Mouse (Mus musculus): ENCODE data around the gene Adcy3. TPM values are rescaled to one million over a fixed set of nuclear protein-coding genes. Genes with fewer than 3 reads are reported as not detected.
"Not testable (repeated sequence)": the region's sequence is repeated elsewhere in the genome, so short reads cannot be mapped to it uniquely, and the experiment has no call there.

Adcy3 gene
- polyA plus RNA-seq, 1 experiment from 2014 or later, result 14.1 TPM

DNA sequence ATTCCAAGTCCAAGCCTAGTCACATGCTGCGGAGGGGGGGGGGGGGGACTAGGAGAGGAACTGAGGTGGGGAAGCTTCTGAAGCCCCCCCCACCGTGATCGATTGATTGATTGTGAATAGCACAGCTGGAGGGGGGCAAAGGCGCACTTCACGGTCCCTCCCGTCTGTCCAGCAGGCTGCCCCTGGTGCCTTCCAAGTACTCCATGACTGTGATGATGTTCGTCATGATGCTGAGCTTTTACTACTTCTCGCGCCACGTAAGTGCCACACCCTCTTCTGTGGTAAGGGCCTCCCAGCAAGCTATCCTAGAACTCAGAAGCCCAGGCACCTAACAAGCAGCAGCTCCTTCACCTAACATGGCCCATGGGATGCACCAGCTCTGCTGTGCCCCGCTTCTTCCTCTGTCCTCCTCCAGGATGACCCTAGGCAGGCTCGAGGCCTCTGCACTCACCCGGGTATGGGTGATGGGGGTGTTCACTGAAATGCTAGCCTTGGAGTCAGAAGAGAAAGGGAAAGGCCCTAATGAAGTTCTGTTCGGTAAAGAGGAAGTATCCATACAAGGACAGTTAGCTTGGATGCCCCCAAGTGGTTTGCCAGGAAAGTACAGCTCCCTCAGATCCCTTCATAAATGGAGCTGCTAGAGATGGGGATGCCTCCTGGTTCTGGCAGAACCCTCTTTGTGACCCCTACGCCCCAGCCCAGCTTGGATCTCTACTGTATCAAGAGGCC, 75.7 kb downstream of the Adcy3 start:
- Histone ChIP-seq H3K27ac (no peak overlapping the region), H3K4me3 (no peak overlapping the region), H3K9ac (no peak overlapping the region), H3K27me3 (no peaks in the 10 kb centered on the region), H3K4me1 (no peaks in the 10 kb centered on the region), H3K9me3 (no peaks in the 10 kb centered on the region), H3K36me3 (peaks cover 91% of the 10 kb centered on the region), H3K4me2 (no peak overlapping the region)
- 81% methylated on average over 15 of the region's 15 CpGs for WGBS
- no peak for ATAC-seq (ENCODE audit: insufficient number of reproducible peaks, low FRiP score, low TSS enrichment, low read depth)

DNA sequence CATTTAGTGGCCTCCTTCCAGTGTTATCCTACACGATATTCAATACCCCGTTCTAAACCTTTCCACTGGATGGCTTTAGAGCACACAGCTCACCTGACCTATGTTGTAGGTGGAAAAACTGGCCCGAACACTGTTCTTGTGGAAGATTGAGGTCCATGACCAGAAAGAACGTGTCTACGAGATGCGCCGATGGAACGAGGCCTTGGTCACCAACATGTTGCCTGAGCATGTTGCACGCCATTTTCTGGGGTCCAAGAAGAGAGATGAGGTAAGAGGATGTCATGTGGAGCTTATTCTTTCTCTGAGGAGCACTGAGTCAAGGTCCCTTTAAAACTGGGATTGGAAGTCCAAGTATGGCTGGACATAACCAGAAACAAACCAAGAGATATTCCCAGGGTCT, 76.3 kb downstream of the Adcy3 start:
- H3K9ac ChIP-seq, result no peak overlapping the region
- WGBS, result 96% methylated on average over 9 of the region's 9 CpGs
- no peak overlapping the region for H3K4me3 ChIP-seq
- H3K4me2 ChIP-seq, result no peak overlapping the region
- H3K27ac ChIP-seq, result no peak overlapping the region
- no peaks in the 10 kb centered on the region for H3K9me3 ChIP-seq
- H3K4me1 ChIP-seq, result no peaks in the 10 kb centered on the region
- no peaks in the 10 kb centered on the region for H3K27me3 ChIP-seq
- ATAC-seq (ENCODE audit: insufficient number of reproducible peaks, low FRiP score, low TSS enrichment, low read depth), result no peak
- H3K36me3 ChIP-seq, result peaks cover 91% of the 10 kb centered on the region

DNA sequence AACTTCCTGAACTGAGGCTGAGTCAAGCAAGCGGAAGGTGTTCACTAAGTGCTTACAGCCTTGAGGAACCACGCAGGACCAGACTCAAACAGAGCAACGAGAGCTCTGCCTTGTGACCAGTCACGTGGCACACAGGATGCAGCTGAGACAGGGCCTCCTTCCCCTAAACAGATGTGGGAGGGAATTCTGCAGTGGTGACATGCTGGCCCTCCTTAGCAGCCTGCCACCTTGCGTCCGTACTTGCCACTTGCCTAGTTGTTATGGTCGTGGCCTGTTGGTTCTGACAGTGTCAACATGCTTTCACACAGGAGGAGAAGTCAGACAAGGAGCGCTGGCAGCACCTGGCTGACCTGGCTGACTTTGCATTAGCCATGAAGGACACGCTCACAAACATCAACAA, 78.3 kb downstream of the Adcy3 start:
- Histone ChIP-seq H3K9ac (no peak overlapping the region), H3K27me3 (no peaks in the 10 kb centered on the region), H3K4me1 (no peaks in the 10 kb centered on the region), H3K9me3 (no peaks in the 10 kb centered on the region), H3K27ac (no peak overlapping the region), H3K4me3 (no peak overlapping the region), H3K4me2 (no peak overlapping the region), H3K36me3 (peaks cover 95% of the 10 kb centered on the region)
- WGBS, result 85% methylated on average over 9 of the region's 9 CpGs
- ATAC-seq (ENCODE audit: insufficient number of reproducible peaks, low FRiP score, low TSS enrichment, low read depth), result no peak

DNA sequence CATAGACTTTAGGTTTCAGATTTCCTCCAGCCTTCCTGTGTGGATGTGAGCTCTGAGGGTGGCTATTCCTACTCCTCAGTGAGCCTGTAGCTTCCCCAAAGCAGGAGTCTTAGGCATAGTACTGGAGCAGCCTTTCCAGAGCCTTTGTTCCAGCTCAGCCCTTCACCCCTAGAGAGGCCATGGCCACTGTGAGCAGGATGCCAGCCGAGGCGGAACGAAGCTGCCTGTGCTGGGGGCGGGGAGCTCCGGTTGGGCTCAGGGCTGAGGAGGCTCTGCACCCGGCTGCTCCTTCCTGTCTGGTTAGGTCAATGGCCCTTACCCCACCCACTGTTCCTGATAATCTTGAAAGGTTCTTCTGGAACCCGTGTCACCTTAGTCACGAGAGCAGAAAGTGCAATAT, 80.0 kb downstream of the Adcy3 start:
- Histone ChIP-seq H3K4me2 (no peak overlapping the region), H3K4me1 (no peaks in the 10 kb centered on the region), H3K27ac (no peak overlapping the region), H3K27me3 (no peaks in the 10 kb centered on the region), H3K9ac (no peak overlapping the region), H3K9me3 (no peaks in the 10 kb centered on the region), H3K4me3 (no peak overlapping the region), H3K36me3 (peaks cover 90% of the 10 kb centered on the region)
- WGBS, result 74% methylated on average over 8 of the region's 8 CpGs
- no peak for ATAC-seq (ENCODE audit: insufficient number of reproducible peaks, low FRiP score, low TSS enrichment, low read depth)

DNA sequence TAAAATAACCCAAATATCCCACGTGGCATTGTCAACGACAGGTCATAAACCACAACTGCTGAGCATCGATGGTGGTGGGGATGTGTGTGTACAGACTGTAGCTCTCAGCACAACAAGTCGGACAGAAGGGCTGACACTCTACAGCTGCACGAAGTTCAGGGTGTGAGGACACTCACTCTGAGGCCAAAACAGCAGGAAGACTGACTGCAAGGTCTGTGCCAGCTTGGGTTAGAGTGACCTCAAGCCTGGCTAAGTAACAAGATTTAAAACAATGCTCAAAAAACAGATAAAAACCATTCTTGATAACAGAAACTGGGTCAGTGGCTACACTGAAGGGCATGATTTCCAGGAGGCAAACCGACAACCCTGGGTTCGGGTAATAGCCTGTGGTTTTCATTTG, 97.3 kb downstream of the Adcy3 start:
- peaks cover 46% of the 10 kb centered on the region for H3K36me3 ChIP-seq
- WGBS, result 88% methylated on average over 7 of the region's 7 CpGs
- peaks cover 12% of the 10 kb centered on the region for H3K4me1 ChIP-seq
- H3K9ac ChIP-seq, result no peak overlapping the region
- H3K4me3 ChIP-seq, result no peak overlapping the region
- no peak for ATAC-seq (ENCODE audit: insufficient number of reproducible peaks, low FRiP score, low TSS enrichment, low read depth)
- no peak overlapping the region for H3K4me2 ChIP-seq
- H3K27me3 ChIP-seq, result no peaks in the 10 kb centered on the region
- H3K27ac ChIP-seq, result no peak overlapping the region
- no peaks in the 10 kb centered on the region for H3K9me3 ChIP-seq

DNA sequence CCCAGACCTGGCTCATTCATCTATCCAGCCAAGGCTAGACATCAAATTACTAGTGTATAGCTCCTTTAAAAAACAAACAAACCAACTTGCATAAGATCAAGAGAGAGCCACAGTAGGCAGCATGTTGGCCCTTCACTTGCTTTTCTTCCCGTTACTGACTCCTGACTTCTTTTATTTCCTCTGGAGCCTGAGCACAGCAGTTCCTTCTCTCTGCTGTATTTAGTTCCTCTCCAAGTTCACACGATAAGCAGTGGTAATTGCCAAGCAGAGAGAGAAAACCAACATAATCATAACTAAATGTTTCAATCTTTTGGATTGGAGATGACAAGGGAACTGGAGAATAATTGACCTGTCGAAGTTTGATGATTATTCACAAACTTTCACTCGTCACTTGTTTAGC, 99.9 kb downstream of the Adcy3 start:
- peaks cover 12% of the 10 kb centered on the region for H3K4me1 ChIP-seq
- H3K4me2 ChIP-seq, result peak overlapping the region; percentile 64
- ATAC-seq (ENCODE audit: insufficient number of reproducible peaks, low FRiP score, low TSS enrichment, low read depth), result no peak
- no peaks in the 10 kb centered on the region for H3K27me3 ChIP-seq
- no peak overlapping the region for H3K27ac ChIP-seq
- peaks cover 38% of the 10 kb centered on the region for H3K36me3 ChIP-seq
- peak overlapping the region; percentile 76 for H3K4me3 ChIP-seq
- no peaks in the 10 kb centered on the region for H3K9me3 ChIP-seq
- H3K9ac ChIP-seq, result no peak overlapping the region
- 46% methylated on average over 4 of the region's 4 CpGs for WGBS

DNA sequence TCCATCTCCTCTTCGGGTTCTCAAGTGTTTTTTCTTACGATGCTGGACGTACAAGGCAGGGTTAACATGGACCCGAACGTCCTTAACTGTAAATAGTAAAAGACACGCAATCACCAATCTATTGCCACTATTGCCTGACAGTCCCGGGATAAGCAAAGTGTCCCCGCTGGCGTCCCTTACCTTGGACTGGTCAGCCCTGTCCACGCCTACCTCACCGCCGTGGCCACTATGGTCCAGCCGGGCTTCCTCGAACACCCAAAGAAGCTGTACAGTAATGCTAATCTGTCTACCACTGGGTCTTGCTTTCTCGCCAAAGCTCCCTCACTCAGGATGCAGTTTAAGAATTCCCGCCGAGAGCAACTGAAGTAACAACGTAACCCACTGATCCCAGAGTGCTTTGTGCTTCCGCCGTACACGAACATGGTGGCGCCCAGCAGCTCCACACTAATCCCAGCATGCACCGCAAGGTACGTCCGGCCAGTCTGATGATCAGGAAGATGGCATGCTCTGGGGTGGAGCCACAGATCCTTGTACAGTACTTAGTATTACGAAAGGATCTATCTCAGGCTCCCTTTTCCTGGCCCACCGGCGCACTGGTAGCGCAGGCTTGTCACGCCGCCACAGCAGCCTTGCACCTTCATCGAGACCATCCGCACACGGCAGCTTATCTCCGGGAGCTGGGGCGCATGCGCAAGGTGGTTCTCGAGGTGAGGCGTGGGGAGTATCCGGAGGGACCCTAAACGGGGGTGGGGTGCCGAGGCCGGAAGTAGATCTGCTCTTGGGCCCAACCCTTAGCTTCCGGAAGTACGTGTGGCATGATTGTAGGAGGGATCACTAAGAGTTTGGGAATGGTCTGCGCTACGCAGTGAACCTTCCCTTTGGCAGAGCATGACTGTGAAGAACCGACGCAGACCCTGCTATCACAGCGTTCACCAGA, 100.9 kb downstream of the Adcy3 start, which contains the start of the genes Ptrhd1 and Cenpo:
Ptrhd1 (plus strand) TSS at position 456 of the 937 bp plus-strand sequence.
Cenpo (minus strand) TSS at position 723 of the 937 bp plus-strand sequence.
- peaks cover 38% of the 10 kb centered on the region for H3K36me3 ChIP-seq
- H3K9ac ChIP-seq, result peak within 1 kb of the TSS; percentile 66
- 0% methylated on average over 50 of the region's 50 CpGs for WGBS
- no peaks in the 10 kb centered on the region for H3K27me3 ChIP-seq
- ATAC-seq (ENCODE audit: insufficient number of reproducible peaks, low FRiP score, low TSS enrichment, low read depth), result peak; percentile 97
- peak within 1 kb of the TSS; percentile 64 for H3K4me2 ChIP-seq
- H3K4me1 ChIP-seq, result peaks cover 12% of the 10 kb centered on the region
- H3K9me3 ChIP-seq, result no peaks in the 10 kb centered on the region
- peak within 1 kb of the TSS; percentile 76 for H3K4me3 ChIP-seq
- peak within 1 kb of the TSS; percentile 98 for H3K27ac ChIP-seq

DNA sequence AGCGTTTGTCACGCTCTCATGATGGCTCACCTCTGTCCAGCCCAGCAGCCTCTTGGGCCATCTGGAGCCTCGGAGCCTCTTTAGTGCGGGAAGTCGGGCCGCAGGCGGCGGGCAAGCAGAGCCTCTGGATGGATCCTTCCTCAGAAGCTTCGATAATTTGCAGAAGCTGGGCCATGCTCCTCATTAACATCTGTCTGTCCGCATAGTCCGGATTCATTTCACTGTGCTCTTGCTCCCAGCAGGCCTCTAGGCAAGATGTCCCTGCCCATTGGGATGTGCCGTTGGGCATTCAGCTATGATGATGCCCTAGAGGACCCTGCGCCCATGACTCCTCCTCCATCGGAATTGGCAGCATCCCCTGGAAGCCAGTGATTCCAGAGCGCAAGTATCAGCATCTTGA, 104.6 kb downstream of the Adcy3 start:
- H3K9ac ChIP-seq, result no peak overlapping the region
- H3K9me3 ChIP-seq, result no peaks in the 10 kb centered on the region
- no peak for ATAC-seq (ENCODE audit: insufficient number of reproducible peaks, low FRiP score, low TSS enrichment, low read depth)
- H3K4me2 ChIP-seq, result no peak overlapping the region
- WGBS, result 93% methylated on average over 15 of the region's 15 CpGs
- no peaks in the 10 kb centered on the region for H3K27me3 ChIP-seq
- no peak overlapping the region for H3K27ac ChIP-seq
- peaks cover 20% of the 10 kb centered on the region for H3K36me3 ChIP-seq
- peaks cover 8% of the 10 kb centered on the region for H3K4me1 ChIP-seq
- no peak overlapping the region for H3K4me3 ChIP-seq

DNA sequence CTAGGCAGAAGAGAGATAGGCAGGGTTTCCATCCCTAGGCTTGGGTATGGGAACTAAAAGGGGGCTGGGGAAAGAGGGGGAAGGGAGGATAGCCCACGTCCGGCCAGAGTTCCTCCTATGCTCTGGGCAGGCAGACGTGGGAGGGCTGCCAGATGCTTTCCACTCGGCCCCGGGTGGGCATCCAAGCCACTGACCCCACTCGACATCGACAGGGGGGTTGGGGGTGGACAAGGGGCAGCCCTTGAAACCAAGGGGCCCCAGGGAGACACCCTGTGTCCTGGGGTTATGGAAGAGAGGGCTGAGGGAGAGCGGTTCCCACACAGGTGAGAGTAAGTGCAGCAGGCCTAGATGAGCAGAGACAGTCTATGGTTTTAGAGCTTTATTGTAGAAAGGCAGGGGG, 107.4 kb downstream of the Adcy3 start:
- not testable (repeated sequence) for ATAC-seq (ENCODE audit: insufficient number of reproducible peaks, low FRiP score, low TSS enrichment, low read depth); H3K9ac ChIP-seq; H3K27me3 ChIP-seq; H3K4me1 ChIP-seq; H3K4me3 ChIP-seq; H3K27ac ChIP-seq; H3K9me3 ChIP-seq; H3K4me2 ChIP-seq
- peaks cover 20% of the 10 kb centered on the region for H3K36me3 ChIP-seq
- WGBS, result 80% methylated on average over 8 of the region's 8 CpGs

DNA sequence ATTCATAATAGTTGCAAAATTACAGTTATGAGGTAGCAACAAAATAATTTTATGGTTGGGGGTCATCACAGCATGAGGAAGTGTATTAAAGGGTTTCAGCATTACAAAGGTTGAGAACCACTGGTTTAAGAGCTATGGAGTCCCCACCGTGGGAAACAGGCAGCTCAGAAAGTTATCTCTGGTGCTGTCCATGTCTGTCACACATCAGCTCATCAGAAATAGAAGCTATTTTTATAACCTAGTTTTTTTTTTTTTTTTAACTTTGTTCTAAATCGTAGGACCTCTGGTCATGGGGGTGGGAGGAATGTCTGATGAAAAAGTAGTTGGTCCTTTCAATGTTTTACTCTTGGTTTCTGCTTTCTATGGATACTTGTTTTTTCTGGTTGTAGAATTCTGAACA, 110.9 kb downstream of the Adcy3 start:
- no peaks in the 10 kb centered on the region for H3K27me3 ChIP-seq
- no peak overlapping the region for H3K9ac ChIP-seq
- H3K4me1 ChIP-seq, result no peaks in the 10 kb centered on the region
- whole genome bisulfite sequencing, result 81% methylated on average over 2 of the region's 2 CpGs
- H3K27ac ChIP-seq, result no peak overlapping the region
- H3K4me3 ChIP-seq, result no peak overlapping the region
- H3K4me2 ChIP-seq, result no peak overlapping the region
- peaks cover 6% of the 10 kb centered on the region for H3K36me3 ChIP-seq
- H3K9me3 ChIP-seq, result no peaks in the 10 kb centered on the region
- no peak for ATAC-seq (ENCODE audit: insufficient number of reproducible peaks, low FRiP score, low TSS enrichment, low read depth)

DNA sequence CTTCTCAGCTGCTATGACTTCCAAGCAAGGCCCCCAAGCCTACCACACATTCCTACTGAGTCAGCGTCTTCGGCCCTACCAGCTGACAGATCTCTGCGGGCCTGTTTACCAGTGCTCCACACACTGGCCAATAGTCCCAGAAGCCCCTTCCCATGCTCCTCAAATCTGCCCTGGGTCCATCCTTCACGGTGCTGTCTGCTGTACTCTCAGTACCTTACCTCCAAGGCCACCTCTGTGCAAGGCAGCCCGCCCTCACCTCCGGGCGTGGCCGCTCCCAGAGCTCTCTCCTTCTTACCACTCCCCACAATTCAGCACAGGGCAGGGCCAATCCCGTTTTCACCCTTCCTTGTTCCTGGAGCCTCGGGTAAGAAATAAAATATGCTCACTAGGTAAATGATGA, 112.8 kb downstream of the Adcy3 start:
- Histone ChIP-seq H3K36me3 (peaks cover 11% of the 10 kb centered on the region), H3K27me3 (no peaks in the 10 kb centered on the region), H3K9me3 (no peaks in the 10 kb centered on the region), H3K4me1 (no peaks in the 10 kb centered on the region), H3K4me3 (no peak overlapping the region), H3K4me2 (no peak overlapping the region), H3K27ac (no peak overlapping the region), H3K9ac (no peak overlapping the region)
- WGBS, result 79% methylated on average over 10 of the region's 10 CpGs
- ATAC-seq (ENCODE audit: insufficient number of reproducible peaks, low FRiP score, low TSS enrichment, low read depth), result no peak

DNA sequence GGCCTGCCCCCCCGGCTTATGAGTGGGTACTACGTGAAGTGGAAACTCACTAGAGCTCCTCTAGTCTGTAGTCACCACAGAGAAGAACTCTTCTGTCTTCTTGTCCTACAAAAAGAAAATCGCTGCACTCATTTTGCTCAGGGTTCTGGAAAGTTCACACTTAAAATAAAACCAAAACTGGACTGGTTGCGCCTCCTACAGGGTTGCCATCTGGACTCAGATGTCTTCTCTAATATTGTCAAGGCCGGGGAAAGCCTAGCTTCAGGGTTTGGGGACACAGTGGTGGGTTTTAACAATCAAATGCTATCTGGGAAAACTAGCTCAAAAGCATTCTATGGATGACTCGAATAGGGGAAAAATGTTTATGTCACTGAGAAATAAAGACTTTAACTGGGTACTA, 116.9 kb downstream of the Adcy3 start:
- Histone ChIP-seq H3K27me3 (no peaks in the 10 kb centered on the region), H3K27ac (no peak overlapping the region), H3K4me3 (no peak overlapping the region), H3K9me3 (no peaks in the 10 kb centered on the region), H3K36me3 (peaks cover 28% of the 10 kb centered on the region), H3K4me1 (no peaks in the 10 kb centered on the region), H3K4me2 (no peak overlapping the region), H3K9ac (no peak overlapping the region)
- WGBS, result 87% methylated on average over 6 of the region's 6 CpGs
- ATAC-seq (ENCODE audit: insufficient number of reproducible peaks, low FRiP score, low TSS enrichment, low read depth), result no peak
